Mouse (Mus musculus) limb, embryonic 10.5 days (tissue): ENCODE measurements around the gene Med26. TPM values are rescaled to one million over a fixed set of nuclear protein-coding genes. Genes with fewer than 3 reads are reported as not detected.
A peak's percentile ranks its signal among the peaks of the same experiment; 100 is the strongest.

ENCODE experiments used
- DNase-seq: peaks from one replicate; pipeline ENCODE4 v3.0.0-alpha.2; 2017; ENCODE audit warnings: low spot score
- H3K27ac ChIP-seq: fragments of 300-500 bp; sonication (generic); 2 replicates; pipeline ENCODE4 v1.5.1; 2016; ENCODE audit warnings: mild to moderate bottlenecking
- H3K27me3 ChIP-seq: fragments of 300-500 bp; sonication (generic); 2 replicates; pipeline ENCODE4 v1.6.1; 2016; ENCODE audit warnings: low read depth, mild to moderate bottlenecking; ENCODE audit not compliant: poor library complexity, severe bottlenecking
- H3K36me3 ChIP-seq: fragments of 300-500 bp; sonication (generic); 2 replicates; pipeline ENCODE4 v1.6.1; 2016; ENCODE audit warnings: mild to moderate bottlenecking, moderate library complexity
- H3K4me1 ChIP-seq: fragments of 300-500 bp; sonication (generic); 2 replicates; pipeline ENCODE4 v1.6.1; 2016
- H3K4me3 ChIP-seq: fragments of 300-500 bp; sonication (generic); 2 replicates; pipeline ENCODE4 v1.5.1; 2016; ENCODE audit warnings: mild to moderate bottlenecking, moderate library complexity
- H3K9me3 ChIP-seq: fragments of 300-500 bp; sonication (generic); replicated peaks from 2 replicates; pipeline ENCODE4 v1.6.1; 2016; ENCODE audit warnings: mild to moderate bottlenecking
- WGBS: fragments of 180-500 bp; shearing (Covaris S2); methylation state at CpG from one replicate; pipeline ENCODE4 v1.1.7; 2016; 5-methylcytosine and 5-hydroxymethylcytosine counted together
- polyA plus RNA-seq: library from polyadenylated mRNA; unstranded; fragments of >200 nt; fragmentation: Nextera tagmentation; extraction: Ambion mirVana; gene quantifications from 2 replicates; pipeline ENCODE4 v1.2.1, GENCODE M21; 2016

Med26 gene
- polyA plus RNA-seq, 1 experiment from 2014 or later: 22.5 TPM

DNA sequence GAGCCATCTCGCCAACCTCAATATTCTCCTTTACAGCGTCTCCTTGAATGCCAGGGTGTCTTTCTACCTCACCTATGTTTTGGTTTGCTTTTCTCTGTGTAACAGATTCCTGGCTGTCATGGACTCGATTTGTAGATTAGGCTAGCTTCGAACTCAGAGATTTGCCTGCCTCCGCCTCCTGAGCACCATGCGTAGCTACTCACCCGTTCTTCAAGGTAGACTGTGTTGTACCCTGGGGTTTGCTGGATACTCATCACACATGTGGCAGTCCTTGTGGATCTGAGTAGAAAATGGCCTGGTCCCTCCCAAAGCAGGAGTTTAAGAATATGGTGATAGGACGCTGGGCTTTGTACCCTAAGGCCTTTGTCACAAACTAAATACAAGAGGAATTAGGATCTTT, 54.7 kb downstream of the Med26 start:
- WGBS: 20% methylated on average over 8 of the region's 8 CpGs
- Histone ChIP-seq H3K27me3 (no peaks in the 10 kb centered on the region), H3K4me3 (peak overlapping the region; percentile 94), H3K27ac (peak overlapping the region; percentile 90), H3K9me3 (no peaks in the 10 kb centered on the region), H3K36me3 (peaks cover 63% of the 10 kb centered on the region), H3K4me1 (peaks cover 27% of the 10 kb centered on the region)
- DNase-seq: no peak

DNA sequence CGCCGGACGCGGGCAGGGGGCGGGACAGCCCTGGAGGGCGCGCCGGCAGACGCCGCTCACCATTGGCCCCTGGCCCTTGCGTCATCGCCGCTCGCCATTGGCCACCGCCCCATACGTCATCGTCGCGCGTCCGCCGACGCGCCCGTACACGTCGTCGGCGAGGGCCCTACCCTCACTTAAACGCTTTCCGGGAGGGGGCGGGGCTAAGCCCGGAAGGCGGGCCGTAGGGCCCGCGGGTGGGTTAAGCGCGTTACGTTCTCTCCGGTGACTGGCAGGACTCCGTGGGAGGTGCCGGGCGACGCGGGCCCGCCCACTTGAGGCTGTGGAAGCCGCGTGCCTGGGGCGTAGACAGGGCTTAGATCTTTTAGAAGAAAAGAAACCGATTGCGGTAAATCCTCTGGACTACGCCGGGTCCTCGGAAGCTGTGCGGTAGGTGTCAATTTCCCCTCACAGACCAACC, 55.4 kb downstream of the Med26 start:
- H3K27ac ChIP-seq: peak overlapping the region; percentile 90
- no peaks in the 10 kb centered on the region for H3K9me3 ChIP-seq
- H3K36me3 ChIP-seq: peaks cover 65% of the 10 kb centered on the region
- under 1% methylated on average over 56 of the region's 56 CpGs for WGBS
- H3K27me3 ChIP-seq: no peaks in the 10 kb centered on the region
- H3K4me1 ChIP-seq: peaks cover 27% of the 10 kb centered on the region
- DNase-seq: peak; percentile 99
- H3K4me3 ChIP-seq: peak overlapping the region; percentile 94

DNA sequence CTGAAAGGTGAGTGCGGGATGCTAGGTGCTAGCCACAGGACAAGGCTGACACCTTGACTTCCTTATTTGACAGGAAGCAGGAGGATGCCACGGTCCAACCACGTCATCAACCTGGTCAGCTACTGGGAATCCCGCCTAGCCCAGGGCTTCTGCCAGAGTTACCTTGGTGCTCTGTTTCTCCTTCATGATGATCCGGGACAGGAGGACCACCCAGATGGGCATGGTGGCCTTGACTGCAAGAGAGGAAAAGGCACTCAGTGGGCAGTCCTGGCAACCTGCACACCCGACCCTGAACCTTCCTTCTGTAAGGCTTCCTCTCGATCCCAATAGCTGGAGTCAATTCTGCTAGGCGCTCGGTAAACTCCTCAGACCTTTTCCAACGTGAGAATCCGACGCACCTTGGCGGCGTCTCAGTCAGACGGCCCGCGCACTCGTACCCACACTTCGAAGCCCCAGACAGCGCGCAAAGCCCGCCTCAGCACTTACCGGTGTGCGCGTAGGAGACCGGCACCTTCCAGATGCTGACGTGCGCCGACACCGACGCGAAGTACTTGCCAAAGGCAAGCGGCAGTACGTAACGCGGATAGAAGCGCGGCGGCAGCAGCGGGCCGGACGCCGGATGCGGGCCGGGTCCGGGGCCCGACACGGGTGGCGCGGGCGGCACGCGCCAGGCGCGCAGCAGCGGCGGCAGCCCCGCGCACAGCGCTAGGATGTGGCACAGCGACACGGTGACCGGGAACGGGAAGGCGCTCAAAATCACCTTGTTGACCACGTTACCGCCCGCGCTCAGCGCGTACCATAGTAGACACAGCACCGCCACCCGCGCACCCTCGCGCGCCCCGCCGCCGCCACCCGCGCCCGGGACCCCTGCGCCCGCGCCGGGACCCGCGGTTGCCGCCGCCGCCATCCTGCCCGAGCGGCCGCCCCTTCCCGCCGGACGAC, 56.1 kb downstream of the Med26 start, which contains the start of gene Slc35e1:
Gene Slc35e1 (minus strand): TSS at position 935 of the 942 bp plus-strand sequence.
- no peaks in the 10 kb centered on the region for H3K9me3 ChIP-seq
- peak within 1 kb of the TSS; percentile 94 for H3K4me3 ChIP-seq
- DNase-seq: no peak
- peak within 1 kb of the TSS; percentile 90 for H3K27ac ChIP-seq
- H3K27me3 ChIP-seq: no peaks in the 10 kb centered on the region
- peaks cover 27% of the 10 kb centered on the region for H3K4me1 ChIP-seq
- 2% methylated on average over 97 of the region's 98 CpGs for WGBS
- peaks cover 65% of the 10 kb centered on the region for H3K36me3 ChIP-seq

DNA sequence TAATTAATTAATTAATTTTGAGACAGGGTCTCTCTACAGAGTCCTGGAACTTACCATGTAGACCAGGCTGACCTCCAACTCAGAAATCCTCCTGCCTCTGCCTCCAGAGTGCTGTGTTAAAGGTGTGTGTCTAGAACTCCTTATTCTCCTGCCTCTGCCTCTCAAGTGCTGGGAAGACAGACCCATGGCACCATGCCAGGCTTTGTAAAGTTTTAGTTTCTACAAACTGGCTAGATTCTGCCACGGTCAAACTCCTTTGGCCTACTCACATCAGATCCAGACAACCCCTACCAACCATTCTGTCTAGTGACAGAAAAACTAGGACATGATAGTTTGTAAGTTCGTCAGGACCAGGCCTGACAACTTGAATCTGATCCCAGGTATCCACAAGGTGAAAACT, 57.1 kb downstream of the Med26 start:
- Histone ChIP-seq H3K4me3 (peak overlapping the region; percentile 94), H3K36me3 (peaks cover 65% of the 10 kb centered on the region), H3K27ac (no peak overlapping the region), H3K9me3 (no peaks in the 10 kb centered on the region), H3K27me3 (no peaks in the 10 kb centered on the region), H3K4me1 (peaks cover 27% of the 10 kb centered on the region)
- no peak for DNase-seq
- 93% methylated on average over 2 of the region's 2 CpGs for WGBS

DNA sequence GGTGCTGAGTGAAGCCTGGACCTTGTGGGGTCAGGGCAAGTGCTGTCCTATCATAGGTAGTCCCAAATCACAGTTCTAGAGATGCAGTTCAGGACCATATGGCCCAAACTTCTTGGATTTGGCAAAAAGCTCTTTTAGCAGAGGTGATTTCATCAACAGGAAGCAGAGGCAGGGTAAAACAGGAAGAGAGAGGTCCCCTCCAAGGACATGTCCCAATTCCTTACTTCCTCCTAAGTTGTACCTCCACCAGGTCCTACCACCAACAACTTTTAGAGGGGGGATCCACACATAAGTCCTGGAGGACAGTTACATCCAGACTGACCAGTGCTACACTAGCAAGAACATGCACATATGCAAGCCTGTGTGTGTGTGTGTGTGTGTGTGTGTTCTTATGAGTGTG, 61.1 kb downstream of the Med26 start:
- H3K36me3 ChIP-seq: peaks cover 82% of the 10 kb centered on the region
- DNase-seq: no peak
- peaks cover 15% of the 10 kb centered on the region for H3K4me1 ChIP-seq
- no peak overlapping the region for H3K4me3 ChIP-seq
- no peaks in the 10 kb centered on the region for H3K27me3 ChIP-seq
- no peak overlapping the region for H3K27ac ChIP-seq
- H3K9me3 ChIP-seq: no peaks in the 10 kb centered on the region

- H3K9me3 ChIP-seq: no peaks in the 10 kb centered on the region
- no peaks in the 10 kb centered on the region for H3K27me3 ChIP-seq
- H3K27ac ChIP-seq: no peak overlapping the region
- H3K4me3 ChIP-seq: no peak overlapping the region
- H3K4me1 ChIP-seq: peaks cover 4% of the 10 kb centered on the region; the same call in 1 of the 2 replicates
- WGBS: 88% methylated on average over 6 of the region's 6 CpGs
- DNase-seq: no peak
- H3K36me3 ChIP-seq: peaks cover 94% of the 10 kb centered on the region
Observed at GRCm38 (mm10) chr8:72485456-72486199, 62.4 kb downstream of the Med26 start.

GRCm38 (mm10) chr8:72474826-72475546, 73.1 kb downstream of the Med26 start, which contains the start of gene Cherp:
Gene Cherp, minus strand, starts transcription at chr8:72475226.
- H3K4me1 ChIP-seq: peaks cover 15% of the 10 kb centered on the region
- no peaks in the 10 kb centered on the region for H3K27me3 ChIP-seq
- WGBS: under 1% methylated on average over 80 of the region's 80 CpGs
- peak within 1 kb of the TSS; percentile 90 for H3K27ac ChIP-seq
- no peaks in the 10 kb centered on the region for H3K9me3 ChIP-seq
- DNase-seq: peak; percentile 98
- H3K36me3 ChIP-seq: peaks cover 53% of the 10 kb centered on the region
- peak within 1 kb of the TSS; percentile 79 for H3K4me3 ChIP-seq

DNA sequence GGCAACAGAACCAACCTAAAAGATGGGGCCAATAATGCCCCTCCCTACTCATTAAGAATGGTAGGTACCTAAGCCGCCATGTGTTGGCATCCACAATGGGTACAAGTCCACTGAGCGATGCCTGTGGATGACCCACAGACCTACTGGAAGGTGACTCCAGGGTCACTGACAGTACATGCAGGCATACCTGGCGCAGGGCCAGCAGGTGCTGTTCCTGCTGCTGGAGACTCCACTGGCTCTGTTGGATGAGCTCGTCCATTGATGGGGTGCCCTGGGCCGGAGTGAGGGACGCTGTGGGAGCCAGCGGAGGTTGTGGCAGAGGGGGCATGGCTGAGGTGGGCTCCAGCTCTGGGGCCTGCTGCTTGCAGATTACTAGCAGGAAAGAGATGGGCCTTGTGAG, 77.4 kb downstream of the Med26 start:
- Histone ChIP-seq H3K4me3 (no peak overlapping the region), H3K4me1 (peaks cover 7% of the 10 kb centered on the region), H3K36me3 (peaks cover 79% of the 10 kb centered on the region), H3K9me3 (no peaks in the 10 kb centered on the region), H3K27ac (no peak overlapping the region), H3K27me3 (no peaks in the 10 kb centered on the region)
- DNase-seq: no peak
- WGBS: 97% methylated on average over 7 of the region's 7 CpGs

- 96% methylated on average over 8 of the region's 8 CpGs for WGBS
Observed at GRCm38 (mm10) chr8:72469984-72470383, 78.1 kb downstream of the Med26 start.

GRCm38 (mm10) chr8:72469243-72469642, 78.8 kb downstream of the Med26 start:
- H3K9me3 ChIP-seq: no peaks in the 10 kb centered on the region
- DNase-seq: no peak
- WGBS: 90% methylated on average over 2 of the region's 2 CpGs
- no peaks in the 10 kb centered on the region for H3K27me3 ChIP-seq
- peaks cover 93% of the 10 kb centered on the region for H3K36me3 ChIP-seq
- H3K4me3 ChIP-seq: no peak overlapping the region
- H3K27ac ChIP-seq: no peak overlapping the region
- H3K4me1 ChIP-seq: peaks cover 6% of the 10 kb centered on the region; the same call in 1 of the 2 replicates

More at GRCm38 (mm10) chr8:72469984-72470383, 78.1 kb downstream of the Med26 start:
- H3K4me1 ChIP-seq: peaks cover 6% of the 10 kb centered on the region; the same call in 1 of the 2 replicates
- no peaks in the 10 kb centered on the region for H3K27me3 ChIP-seq
- no peak for DNase-seq
- H3K36me3 ChIP-seq: peaks cover 86% of the 10 kb centered on the region
- H3K9me3 ChIP-seq: no peaks in the 10 kb centered on the region
- H3K27ac ChIP-seq: no peak overlapping the region
- H3K4me3 ChIP-seq: no peak overlapping the region

DNA sequence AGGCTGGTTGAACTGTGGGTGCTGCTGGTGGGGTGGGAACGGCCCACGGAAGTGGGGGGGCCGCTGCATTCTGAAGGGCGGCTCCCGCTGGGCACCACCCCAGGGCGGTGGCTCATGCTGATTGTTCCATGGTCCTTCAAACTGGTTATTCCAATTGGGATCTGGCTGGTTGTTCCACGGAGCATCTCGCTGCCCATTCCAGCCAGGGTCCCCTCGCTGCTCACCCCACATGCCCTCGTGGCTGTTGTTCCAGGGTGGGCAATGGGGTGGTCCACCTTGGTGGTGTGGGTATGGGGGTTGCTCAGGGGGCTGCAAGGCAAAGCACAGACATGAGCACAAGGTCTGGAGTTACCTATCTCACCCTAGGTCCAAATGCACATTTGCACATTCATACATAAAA, 83.9 kb downstream of the Med26 start:
- Histone ChIP-seq H3K4me1 (no peaks in the 10 kb centered on the region), H3K4me3 (no peak overlapping the region), H3K9me3 (no peaks in the 10 kb centered on the region), H3K27ac (no peak overlapping the region), H3K36me3 (peaks cover 100% of the 10 kb centered on the region), H3K27me3 (no peaks in the 10 kb centered on the region)
- WGBS: 96% methylated on average over 10 of the region's 10 CpGs
- no peak for DNase-seq

DNA sequence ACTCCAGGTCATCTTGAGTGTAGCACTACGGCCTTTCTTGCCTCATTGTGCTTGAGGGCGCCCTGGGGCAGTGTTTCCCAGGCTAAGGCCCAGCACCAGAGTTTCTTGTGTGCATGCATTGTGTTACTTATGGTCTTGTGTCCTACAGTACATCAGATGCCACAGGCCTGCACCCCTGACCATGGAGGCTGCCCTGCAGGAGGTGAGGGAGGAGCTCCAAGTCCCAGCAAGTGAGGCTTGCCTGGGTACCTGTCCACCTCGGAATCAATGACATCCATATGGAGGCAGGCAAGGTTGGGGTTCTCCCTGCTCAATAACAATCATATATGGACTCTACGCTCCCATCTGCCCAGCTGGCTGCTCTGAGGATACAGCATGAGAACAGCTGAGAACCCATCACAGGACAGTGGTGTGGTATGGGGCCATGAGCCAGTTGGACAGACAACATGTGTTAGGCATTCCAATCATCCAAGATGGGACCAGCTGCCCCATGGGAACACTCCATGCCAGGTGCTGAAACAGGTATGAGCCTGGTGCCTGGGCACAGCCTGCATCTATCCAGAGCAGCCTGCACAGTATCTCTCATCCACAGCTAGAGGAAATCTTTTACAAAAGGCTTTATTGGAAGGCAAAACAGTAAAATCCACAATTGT, 88.1 kb downstream of the Med26 start:
- 92% methylated on average over 4 of the region's 4 CpGs for WGBS
- Histone ChIP-seq H3K4me1 (no peaks in the 10 kb centered on the region), H3K27ac (no peak overlapping the region), H3K4me3 (no peak overlapping the region), H3K9me3 (no peaks in the 10 kb centered on the region), H3K36me3 (peaks cover 89% of the 10 kb centered on the region), H3K27me3 (no peaks in the 10 kb centered on the region)
- DNase-seq: no peak
